Mouse (Mus musculus) cerebellum, adult 11-12 months (tissue): ENCODE data around the gene Klra8.
"Not testable (repeated sequence)": the region's sequence is repeated elsewhere in the genome, so short reads cannot be mapped to it uniquely, and the experiment has no call there.

Source experiments
- DNase-seq: peaks from one replicate; pipeline ENCODE4 v3.0.0; 2022

Gene Klra8

DNA sequence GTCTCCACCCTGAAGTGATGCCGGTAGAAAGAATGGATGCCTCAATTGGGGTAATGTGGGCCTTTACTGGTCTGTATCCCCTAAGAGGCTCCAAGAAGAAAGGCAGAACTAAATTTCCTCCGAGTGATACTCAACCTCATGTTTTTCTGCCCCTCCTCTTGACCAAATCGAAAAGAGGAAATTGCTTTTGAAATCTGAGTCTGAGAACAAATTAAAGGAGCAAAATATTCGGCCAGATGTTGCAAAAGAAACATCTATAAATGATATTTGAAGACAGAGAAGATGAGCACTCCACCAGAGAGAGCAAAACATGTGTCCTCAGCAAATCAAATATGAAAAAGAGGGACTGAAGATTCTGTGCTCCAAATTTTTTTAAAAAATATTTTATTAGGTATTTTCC, at the start of gene Klra8:
Klra8 (minus strand) TSS at position 101 of the 400 bp plus-strand sequence.
- not testable (repeated sequence) for DNase-seq

GRCm38 (mm10) chr6:130110485-130110884, 19.2 kb downstream of the Klra8 start:
- DNase-seq = no peak

GRCm38 (mm10) chr6:130102743-130103142, 27.0 kb downstream of the Klra8 start:
- DNase-seq = not testable (repeated sequence)

- DNase-seq = no peak
Observed at GRCm38 (mm10) chr6:130092336-130092948, 37.3 kb downstream of the Klra8 start.

GRCm38 (mm10) chr6:130067171-130067570, 62.5 kb downstream of the Klra8 start, which contains the start of gene Klra4:
TSS of gene Klra4 (minus strand) at chr6:130067271.
- DNase-seq = not testable (repeated sequence)
